Mouse (Mus musculus): ENCODE measurements around the gene Ano10.

The Ano10 gene

DNA sequence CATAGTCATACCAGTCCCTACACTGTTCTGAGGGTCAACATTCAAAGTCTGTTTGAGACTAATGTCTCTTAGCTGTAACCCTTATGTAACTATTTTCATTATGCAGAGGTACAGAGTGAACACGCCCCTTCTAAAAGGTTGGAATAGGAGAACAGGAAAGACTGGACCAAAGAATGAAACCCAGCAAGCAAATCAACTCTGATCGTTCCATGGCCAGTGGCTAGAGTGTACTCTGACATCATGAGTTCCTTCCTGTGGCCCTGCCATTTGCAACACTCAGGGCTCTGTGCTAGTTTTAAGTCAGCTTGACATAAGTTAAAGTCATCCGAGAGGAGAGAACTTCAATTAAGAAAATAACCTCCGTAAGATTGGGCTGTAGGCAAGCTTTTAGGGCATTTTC is 142.2 kb downstream of the Ano10 start:
- DNase-seq = no peak

DNA sequence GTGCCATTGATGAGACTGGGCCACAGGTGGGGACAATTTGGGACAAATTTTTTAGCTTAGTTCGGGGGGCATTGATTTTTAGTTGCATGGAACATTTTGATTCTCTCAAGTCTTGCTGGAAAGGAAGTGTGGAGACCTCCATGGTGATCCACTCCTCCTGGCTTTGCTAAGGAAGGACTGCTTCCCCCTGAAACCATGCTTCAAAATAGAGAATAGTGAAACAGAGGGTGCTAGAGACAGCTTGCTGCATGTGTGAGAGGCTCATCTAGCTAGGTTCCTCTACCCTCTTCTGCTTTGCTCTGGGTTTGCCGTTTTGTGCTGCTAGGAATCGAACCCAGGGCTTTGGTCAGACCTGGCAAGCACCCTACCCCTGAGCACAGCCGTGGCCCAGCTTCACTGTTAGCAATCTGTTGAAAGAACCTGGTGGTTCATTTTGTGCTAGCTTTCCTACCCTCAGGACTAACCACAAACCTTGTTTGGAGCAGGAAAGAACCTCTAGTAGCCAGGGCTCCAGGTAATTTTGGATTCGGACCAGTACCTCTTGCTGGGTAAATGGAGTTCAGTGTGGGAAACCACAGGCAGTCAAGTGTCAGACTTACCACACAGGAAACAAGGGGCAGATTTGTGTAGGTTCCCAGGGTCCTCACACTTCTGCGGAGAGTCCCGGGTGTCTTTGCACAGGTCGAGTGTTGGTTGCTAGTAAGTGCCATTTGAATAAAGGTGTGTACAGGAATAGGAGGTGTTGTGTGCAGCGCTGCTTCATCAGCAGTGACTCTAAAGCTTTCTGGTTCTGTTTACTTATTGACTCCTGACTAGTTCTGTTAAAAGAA is 144.0 kb downstream of the Ano10 start:
- no peak for DNase-seq

DNA sequence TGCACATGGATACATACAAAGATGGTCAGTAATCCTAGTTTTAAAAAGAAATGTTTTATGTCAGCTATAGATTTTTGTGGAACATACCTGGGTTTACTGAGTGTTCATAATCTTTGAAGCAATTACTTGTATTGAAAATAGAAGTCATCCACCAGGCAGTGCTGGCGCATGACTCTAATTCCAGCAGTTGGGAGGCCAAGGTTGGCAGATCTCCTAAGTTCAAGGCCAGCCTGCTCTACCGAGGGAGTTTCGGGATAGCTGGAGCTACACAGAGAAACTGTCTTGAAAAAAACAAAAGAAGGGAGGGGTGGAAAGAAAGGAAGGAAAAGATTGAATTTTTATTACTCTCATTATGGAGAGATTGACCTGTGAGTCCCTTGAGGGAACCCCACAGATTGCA is 145.9 kb downstream of the Ano10 start:
- DNase-seq = no peak

DNA sequence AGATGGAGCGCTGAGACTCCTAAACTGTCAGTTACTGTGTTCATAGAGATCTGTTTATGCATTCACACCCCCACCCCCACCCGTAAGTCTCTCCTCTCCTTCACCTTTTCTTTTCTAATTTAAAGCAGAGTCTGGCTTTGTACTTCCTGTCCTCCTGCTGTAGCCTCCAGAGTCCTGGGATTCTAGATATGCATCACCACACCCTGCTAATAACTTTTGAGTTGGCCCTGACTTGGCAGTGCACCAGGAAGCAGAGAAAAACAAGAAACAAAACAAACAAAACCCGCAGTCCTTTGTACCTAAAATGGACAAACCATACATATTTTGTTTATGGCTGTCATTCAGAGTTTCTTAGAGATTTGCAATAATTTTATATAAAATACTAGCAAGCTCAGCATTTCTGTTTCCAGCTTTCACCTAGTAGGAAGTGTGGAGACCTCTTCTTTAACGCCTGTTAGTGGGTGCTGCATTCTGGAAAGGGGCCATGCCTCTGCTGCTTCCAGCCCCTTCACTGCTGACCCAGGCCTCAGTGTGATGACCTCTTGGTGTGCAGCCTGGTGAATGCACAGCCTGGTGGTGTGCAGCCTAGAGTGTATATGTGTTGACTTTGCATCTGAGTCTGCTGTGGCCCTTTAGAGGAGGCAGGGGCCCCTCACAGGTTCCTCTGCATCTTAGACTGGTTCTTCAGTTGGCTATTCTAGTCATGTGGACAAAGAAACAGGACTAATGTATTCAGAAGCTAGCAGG is 147.9 kb downstream of the Ano10 start:
- DNase-seq = no peak

DNA sequence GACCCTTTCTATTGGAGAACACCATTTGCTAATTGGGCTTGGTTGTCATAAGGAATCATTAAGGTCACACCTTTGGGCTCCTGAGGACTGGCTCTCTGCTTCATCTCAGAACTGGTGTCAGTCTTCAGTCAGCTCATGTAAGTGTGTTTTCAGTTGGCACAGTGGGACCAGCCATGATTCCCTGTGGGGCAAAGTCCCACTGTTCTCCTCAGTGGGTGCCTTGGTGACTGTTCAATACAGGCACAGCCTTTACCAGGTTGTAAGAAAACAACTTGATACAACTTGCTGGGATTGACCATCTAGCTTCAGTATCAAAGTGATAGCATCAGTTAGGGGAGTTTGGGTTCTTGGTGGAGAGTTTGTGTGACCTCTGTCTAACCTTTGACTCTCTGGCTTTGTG is 148.5 kb downstream of the Ano10 start:
- DNase-seq = no peak

DNA sequence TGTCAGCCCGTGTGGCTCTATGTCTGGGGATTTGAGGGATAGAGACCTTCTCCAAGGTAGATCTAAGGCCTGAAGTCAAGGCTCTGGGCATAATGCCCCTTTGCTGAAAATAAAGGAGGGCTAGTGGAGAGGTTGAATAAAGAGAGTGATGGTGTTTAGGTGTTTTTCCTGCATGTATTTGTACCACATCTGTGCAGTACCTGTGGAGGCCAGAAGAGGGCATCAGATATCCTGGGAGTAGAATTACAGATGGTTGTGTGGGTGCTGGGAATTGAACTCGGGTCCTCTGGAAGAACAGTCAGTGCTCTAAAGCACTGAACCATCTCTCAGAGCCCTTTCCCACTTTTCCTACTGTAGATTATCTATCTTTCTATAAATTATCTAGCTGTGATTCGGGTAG is 149.4 kb downstream of the Ano10 start:
- no peak for DNase-seq

DNA sequence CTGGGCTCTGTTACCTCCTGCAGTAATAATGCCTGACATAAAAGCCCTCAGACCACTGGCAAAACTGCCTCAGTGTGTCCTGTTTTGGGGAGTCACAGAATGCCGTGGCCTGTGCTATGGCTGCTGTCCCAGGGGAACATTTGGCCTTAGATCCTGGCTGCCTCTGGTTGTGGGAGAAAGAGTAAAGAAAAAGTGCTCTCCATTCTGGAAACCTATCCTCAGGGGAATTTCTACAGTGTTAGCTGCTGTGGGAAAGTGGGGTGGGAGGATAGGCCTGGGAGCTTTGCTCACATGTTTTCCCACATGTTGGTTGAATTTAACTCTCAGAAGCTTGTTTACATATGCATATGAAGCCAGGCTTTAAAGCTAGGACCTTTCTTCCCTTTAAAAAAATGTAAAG is 151.0 kb downstream of the Ano10 start:
- no peak for DNase-seq

DNA sequence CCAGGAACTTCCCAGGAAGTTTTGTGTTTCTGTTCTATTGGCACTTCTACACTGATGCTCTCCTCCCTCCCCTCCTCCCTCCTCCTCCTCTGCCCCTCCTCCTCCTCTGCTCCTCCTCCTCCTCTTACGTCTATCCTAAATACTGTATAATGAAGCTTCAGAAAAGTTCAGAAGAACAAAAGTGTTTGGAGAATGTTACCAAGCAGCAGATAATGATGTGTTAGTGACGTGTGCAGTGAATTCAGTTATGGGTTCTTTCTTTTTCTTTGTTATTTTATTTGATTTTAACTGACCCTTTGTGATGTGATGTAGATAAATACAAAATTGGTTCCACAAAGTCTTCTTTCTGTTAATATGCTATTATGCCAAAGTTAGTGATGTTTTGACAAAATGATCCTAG is 155.0 kb downstream of the Ano10 start:
- DNase-seq = no peak

DNA sequence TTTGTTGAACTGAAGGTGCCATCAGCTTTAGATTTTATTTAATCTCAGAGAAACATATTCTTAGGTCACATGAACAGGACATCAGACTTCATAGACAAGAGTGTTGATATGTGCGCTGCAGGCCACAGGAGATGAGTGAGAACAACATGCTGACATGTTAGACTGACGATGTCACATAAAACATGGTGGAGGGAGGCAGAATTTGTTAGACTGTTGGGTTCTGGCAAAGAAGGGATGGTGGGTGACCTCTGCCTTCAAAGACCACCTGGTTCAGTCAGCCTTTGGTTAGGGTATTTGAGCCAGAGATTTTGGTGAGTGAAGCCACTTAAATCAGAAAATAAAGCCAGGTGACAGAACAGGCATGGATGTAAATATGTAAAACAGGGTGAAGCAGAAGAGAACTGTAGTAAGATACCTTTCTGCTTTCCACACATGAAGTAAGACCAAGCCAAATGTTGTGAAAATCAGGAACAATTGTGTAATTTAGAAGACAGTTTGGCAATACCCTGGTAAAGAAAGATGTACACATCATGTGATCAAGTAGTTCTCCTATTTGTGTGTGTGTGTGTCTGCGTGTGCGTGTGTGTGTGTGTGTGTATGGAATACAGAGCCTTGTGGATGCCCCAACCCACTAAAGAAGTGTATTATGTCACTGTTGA is 155.7 kb downstream of the Ano10 start:
- DNase-seq = no peak

DNA sequence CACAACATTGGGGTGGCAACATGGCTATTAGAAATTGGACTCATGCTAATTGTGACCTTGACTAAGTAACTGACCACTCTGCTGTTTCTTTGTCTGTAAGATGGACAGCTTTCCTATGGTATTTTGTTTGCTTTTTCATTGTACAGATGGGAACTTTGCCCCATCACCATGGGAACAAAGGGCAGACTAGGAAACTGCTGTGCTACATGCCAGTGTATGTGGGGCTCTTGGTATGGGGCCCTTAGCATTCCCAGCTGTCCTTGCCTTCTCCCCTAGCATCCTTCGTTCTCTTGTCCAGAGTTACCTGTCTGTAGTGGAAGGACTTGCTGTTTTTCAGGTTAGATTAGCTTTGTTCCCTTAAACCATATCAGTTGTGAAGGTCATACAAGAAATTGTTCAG is 156.3 kb downstream of the Ano10 start:
- DNase-seq = no peak

DNA sequence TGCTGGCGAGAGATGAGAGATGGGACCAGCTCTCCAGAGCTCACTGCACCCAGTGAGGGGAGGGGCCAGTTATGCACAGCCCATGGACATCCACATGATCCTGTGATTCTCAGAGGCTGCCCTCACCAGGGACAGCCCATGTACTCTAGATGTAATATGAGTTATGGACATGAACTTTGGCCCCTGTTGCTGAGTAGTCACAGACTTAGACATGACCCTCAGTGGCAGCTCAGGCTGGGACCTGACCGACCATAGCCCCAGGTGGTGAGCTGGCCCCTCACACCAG is 158.4 kb downstream of the Ano10 start:
- DNase-seq = no peak

DNA sequence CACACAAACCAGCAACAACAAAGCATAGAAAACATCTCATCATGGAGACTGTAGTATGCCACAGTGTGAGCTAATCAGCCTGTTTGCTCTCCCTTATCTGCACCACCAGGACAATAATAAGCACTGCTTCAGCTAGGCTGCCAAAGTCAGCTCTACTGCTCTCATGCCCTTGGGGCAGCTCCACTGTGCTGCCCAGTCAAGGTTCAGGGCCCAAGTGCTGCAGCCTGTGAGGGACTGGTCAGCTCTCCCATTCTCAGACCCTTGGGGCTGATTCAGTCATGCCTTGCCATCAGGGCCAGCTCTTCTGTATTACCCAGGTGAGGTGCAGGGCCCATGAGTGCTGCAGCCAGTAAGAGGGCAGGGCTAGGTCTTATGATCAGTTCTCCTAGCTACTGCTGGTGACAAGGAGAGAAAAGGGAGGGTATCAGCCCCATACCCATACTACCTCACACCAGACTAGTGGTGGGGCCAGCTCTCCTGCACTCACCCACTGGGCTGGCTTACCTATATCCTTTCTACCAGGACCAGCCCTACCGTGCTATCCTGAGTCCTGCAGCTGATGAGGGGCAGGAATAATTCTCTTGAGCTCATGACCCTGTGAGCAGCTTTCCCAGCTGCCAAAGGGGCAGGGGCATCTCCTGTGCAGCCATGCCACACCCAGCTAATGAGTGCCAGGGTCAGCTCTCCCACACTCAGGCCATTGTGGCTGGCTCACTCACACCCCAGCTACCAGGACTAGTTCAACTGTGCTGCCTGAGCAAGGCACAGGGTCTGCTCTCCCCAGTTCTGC is 158.9 kb downstream of the Ano10 start:
- DNase-seq = no peak

DNA sequence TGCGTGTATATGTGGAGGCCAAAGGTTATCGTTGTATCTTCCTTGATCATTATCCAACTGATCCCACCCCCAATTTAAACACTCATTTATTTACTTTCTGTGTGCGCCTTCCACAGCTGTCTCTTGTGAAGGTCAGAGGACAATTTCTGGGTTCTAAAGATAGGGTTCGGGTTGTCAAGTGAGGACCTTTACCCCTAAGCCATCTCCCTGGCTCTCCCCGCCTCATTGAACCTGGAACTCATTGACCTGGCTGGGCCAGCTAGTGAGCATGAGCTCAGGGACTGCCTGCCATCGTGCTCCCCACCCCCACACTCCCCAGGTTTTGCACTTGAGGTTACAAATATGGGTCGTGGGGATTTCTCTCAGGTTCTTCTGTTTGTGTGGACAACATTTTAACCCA is 162.1 kb downstream of the Ano10 start:
- peak; percentile 55 to 58 for DNase-seq

DNA sequence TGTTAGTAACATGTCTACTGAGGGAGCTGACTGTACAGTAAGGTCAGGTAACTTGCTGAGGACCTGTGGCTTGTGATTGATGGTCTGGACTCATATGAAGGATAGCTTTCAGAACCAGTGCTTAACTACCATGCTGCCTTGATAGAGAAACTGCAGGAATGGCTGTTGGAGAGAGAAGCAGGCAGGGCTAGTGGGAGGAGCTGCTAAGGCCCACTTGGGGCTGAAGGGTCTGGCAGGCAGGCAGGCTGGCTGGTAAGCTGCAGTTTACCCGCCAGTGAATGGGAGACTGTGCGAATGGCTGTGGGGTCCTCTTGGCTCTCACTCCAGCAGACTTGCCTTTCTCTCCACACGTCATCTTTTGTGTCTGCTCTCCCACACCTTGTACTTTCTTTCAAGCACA is 163.6 kb downstream of the Ano10 start:
- DNase-seq = no peak

DNA sequence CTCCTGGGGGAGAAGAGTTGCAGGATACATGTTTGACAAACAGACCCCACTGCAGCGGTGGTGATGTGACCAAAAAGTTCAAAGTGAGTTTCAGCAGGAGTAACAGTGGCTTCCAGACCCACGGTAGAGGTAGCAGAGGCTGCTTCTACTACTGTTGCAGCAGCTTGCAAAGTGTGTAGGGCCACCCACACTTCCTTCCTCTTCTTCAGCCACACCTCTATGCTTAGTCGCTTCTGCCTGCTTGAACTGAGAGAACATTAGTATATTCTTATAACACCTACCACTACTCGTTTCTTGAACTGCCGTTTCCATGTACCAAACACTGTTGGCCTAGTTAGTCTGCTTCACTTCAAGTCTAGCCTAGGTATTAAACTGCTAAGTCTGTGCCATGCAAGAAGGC is 165.5 kb downstream of the Ano10 start:
- DNase-seq = no peak

DNA sequence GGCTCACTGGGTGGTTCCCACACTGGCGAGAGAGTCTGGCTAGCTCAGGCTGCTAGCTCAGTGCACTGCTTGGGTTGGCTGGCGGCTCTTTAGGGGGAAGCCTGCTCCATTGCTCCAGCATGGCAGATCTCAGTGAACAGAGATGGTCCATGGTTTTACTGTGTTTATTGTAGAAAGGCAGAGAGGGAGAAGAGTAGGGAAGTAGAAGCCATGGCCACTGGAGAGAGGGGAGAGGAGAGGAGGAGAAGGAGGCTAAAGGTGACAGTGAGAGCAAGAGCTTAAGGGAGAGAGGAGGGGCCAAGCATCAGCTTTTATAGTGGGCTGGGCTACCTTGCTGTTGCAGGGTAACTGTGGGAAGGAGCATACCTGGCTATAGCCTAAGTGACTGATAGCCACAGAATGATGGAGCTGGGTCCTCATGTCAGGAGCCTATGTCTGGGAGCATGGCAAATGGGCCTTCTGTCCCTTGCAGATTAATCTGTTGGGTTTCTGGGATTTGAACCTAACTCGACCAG is 166.9 kb downstream of the Ano10 start:
- DNase-seq = no peak

DNA sequence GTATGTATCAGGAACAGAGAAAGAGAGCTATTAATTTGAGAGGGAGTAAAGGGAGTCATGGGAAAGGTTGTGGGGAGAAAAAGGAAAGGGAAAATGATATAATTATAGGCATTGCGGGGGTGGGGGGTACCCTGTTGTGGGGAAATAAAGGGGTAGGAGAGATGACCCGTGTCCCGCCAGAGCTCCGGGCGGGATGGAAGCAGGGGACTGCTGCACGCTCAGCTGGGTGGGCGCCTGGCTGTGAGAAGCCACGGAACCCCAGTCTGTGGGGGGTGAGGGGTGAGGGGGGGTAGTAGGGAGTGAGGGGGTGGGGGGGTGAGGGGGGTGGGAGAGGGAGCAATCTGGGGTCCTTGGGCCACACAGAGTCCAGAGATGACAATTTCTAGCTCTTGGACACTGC is 167.4 kb downstream of the Ano10 start:
- DNase-seq = no peak
